Mouse (Mus musculus) liver, embryonic 14.5 days (tissue): ENCODE measurements around the gene Pus7.

Source experiments
- CTCF ChIP-seq: IDR thresholded peaks from 2 replicates; pipeline ENCODE4 v1.5.1; 2016; ENCODE audit warnings: antibody characterized with exemption, low read depth, control low read depth
- EP300 ChIP-seq: IDR thresholded peaks from 2 replicates; pipeline ENCODE4 v1.6.1; 2016; ENCODE audit warnings: antibody characterized with exemption, low read depth

DNA sequence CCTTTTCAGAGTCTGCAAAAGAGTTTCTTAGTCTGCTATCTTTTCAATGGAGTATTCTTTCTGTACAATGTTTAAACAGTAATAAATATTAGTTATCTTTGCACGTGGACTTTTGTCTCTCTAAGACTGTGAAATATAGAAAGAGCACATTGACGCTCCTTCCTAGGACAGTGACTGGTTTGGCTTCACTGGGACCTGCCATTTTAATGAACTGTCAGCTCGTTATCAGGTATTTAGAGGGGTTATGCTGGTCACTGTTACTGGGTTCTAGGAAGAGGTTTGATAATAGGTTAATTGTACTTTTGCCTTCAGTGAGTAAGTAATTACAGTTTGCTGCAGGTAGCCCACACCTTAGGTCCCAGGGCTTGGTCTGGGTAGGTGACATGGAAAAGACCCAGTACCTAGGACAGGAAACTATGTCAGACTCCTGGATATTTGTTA, 4.9 kb upstream of the Pus7 start:
- TF ChIP-seq CTCF, result no peak
- no peak for TF ChIP-seq EP300
